Mouse (Mus musculus): Measurements from ENCODE around the gene Rpl6.
"Not testable (repeated sequence)": the region's sequence is repeated elsewhere in the genome, so short reads cannot be mapped to it uniquely, and the experiment has no call there.

Rpl6 gene

DNA sequence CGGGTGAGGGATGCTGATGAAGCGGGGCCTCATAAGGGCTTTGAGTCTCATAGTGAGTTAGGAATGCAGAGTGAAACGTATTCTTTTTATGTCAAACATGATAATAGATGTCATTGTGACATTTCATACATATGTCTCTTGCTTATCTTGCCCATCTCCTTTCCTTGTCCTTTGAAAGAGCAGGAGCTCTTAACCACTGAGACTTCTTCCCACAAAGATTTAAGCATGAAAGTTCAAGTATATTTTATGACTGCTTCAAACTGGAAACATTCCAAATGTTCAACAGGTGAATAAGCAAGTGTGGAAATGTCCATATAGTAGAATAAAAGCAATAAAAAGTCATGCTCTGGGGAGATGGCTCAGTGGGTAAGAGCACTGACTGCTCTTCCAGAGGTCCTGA lies 22.1 kb downstream of the Rpl6 start:
- DNase-seq = no peak

GRCm38 (mm10) chr5:121226845-121227244 lies 22.6 kb downstream of the Rpl6 start:
- DNase-seq = no peak

DNA sequence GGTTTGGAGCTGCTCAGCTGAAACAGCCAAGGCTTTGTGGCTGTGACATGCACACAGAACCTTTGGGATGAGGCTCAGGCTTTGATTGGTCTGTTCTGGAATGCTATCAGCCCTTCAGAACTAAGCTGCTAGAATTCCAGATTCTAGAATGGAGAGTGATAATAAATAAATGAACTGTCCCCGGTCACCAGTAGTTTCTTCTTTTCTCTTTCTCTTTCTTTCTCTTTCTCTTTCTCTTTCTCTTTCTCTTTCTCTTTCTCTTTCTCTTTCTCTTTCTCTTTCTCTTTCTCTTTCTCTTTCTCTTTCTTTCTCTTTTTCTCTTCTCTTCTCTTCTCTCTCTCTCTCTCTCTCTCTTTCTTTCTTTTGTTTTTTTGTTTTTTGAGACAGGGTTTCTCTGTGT lies 23.0 kb downstream of the Rpl6 start:
- DNase-seq = not testable (repeated sequence)

DNA sequence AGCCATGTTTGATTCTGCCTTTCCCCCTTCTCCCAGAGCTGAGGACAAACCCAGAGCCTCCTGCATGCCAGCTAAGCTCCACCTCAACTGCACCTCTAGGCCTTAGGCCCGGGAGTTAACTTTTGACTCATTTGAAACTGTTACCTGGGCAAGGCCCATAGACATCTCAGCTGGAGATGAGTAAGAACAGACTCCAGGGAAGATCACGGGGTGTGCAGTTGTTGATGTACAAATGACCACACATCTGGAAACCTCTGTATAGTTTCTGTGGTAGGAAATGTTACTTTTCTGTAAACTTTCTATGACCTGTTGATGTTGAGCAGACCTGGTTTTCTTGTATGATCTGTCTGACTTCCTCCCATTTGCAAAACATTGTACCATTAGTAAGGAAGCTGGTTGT lies 24.9 kb downstream of the Rpl6 start:
- DNase-seq = no peak

- DNase-seq = no peak
Observed at GRCm38 (mm10) chr5:121230811-121231210, 26.5 kb downstream of the Rpl6 start.

DNA sequence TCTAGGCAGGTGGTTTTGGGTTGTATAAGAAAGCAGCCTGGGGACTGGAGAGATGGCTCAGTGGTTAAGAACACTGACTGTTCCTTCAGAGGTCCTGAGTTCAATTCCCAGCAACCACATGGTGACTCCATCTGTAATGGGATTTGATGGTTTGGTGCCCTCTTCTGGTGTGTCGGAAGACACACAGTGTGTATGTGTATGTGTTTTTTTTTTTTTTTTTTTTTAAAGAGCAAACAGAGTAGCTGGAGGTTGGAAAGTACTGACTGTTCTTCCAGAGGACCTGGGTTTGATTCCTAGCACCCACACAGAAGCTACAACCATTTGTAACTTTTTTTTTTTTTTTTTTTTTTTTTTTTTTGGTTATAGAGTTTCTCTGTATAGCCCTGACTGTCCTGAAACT lies 28.5 kb downstream of the Rpl6 start:
- DNase-seq = no peak

DNA sequence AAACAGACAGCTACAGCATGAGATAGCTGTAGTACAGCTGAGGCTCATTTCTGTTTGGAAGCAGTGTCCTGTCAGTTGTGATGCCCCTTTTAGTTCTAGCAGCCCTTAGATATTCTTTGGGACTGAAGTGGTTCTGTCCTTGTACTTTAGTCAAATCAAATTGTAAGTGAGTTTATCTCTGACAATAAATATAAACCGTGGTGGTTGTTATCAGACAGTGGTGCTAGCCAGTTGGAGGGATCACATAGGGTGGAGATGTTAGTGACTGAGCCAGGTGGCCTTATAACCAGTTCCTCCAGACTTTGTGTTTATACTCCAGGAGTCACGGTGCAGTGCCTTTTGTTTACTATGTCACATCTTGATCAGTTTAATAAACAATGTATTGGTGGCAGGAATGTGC lies 29.4 kb downstream of the Rpl6 start:
- DNase-seq = no peak

DNA sequence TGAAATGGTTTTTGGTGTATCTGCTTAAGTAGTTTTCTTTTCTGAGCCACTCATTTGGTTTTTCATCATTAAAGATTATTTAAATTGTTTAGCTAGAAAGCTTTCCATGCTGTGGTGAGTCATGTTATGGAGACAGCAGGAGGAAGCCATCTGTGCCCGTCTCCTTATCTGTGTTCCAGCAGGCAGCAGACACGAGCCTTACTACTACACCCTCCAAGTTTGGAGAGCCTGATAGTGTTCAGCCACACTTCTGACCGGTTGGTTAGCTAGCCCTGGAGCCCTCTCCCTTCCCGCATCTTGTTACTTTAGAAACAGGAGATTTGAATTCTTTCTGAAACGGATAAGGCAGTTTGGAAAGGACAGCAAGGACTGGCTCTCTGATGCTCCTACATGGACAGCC lies 31.9 kb downstream of the Rpl6 start:
- no peak for DNase-seq

DNA sequence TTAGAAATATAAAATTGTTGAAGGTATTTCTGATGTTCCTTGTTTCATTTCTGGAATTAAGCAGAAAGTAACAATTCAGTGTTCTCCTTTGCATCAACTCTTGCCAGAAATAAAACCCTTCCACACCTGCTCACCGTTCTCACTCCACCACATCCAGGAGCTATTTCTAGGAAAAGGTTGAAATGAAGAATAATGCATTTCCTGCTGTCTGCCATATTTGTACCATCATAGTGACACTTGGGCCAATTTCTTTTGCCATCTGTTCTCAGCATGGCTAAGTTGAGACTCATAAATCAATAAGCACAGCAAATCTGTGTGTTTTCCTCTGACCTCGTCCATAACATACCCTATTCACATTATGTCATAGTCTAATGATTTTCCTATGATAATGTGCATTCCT lies 33.9 kb downstream of the Rpl6 start:
- no peak for DNase-seq

- DNase-seq = no peak
Observed at GRCm38 (mm10) chr5:121239846-121240245, 35.6 kb downstream of the Rpl6 start.

GRCm38 (mm10) chr5:121241182-121241581 lies 36.9 kb downstream of the Rpl6 start:
- DNase-seq = no peak

- no peak for DNase-seq
Observed at GRCm38 (mm10) chr5:121242261-121242660, 38.0 kb downstream of the Rpl6 start.

DNA sequence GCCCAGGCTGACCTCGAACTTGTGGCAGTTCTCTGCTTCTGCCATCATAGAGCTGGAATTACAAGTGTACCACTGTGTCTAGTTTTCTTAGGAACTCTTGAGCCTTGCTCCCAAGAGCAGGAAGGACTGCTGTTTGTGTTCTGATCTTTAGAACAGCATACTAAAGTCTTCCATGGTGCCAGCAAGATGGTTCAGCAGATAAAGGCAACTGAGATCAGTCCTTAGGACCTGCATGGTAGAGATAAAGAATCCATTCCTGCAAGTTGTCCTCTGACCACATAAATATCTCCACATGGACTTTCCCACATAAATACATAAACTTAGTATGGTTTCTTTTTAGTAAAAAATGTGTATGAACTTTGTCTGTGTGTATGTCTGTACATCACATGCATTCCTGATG lies 38.4 kb downstream of the Rpl6 start:
- no peak for DNase-seq

DNA sequence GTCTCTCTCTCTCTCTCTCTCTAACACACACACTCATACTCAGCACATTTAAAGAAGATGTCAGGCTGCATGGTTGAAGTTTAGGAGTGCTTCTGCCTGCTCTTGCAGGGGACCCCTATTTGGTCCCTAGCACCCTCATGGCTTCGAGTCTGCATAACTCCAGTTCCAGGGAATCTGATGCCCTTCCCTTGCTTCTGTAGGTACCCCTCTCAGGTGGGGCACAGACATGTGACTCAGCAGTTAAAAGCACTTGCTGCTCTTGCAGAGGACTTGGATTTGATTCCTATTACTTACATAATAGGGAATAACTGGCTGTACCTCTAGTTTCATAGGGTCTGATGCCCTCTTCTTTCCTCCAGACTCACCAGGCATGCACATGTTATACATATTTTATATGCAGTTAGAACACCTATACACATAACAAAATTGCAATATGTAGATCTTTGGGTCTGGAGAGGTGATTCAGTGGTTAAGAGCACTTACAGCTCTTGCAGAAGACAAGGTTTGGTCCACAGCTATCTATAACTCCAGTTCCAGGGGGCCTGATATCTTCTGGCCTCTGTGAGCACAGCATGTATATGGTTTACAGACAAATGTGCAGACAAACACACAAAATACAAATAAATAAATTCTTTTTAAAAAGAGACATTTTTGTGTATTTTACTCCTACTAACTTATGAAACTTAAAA lies 39.5 kb downstream of the Rpl6 start:
- no peak for DNase-seq

- no peak for DNase-seq
Observed at GRCm38 (mm10) chr5:121244365-121244731, 40.1 kb downstream of the Rpl6 start.

DNA sequence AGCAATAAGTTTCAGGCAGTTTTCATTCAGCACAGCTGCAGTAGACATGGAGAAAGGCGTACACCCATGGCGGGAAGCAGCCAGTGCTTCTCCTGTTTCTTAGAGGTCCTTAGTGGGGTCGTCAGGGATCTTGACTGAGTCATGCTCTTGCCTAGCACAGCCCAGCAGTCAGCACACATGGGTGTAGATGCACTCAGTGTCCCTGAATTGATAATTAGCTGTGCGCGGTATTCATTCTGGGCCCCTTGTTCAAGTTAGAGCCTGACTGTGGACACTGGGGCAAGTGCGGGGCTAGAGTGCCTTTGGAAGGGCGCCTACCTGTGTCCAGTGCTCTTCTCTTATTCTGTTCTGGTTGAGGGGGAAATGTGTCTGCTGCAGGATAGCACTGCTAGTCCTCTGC lies 40.9 kb downstream of the Rpl6 start:
- no peak for DNase-seq

- no peak for DNase-seq
Observed at GRCm38 (mm10) chr5:121248766-121249394, 44.6 kb downstream of the Rpl6 start.

- no peak for DNase-seq
Observed at GRCm38 (mm10) chr5:121249693-121250092, 45.4 kb downstream of the Rpl6 start.

- peak; percentile 23 for DNase-seq
Observed at GRCm38 (mm10) chr5:121251813-121252212, 47.5 kb downstream of the Rpl6 start.

DNA sequence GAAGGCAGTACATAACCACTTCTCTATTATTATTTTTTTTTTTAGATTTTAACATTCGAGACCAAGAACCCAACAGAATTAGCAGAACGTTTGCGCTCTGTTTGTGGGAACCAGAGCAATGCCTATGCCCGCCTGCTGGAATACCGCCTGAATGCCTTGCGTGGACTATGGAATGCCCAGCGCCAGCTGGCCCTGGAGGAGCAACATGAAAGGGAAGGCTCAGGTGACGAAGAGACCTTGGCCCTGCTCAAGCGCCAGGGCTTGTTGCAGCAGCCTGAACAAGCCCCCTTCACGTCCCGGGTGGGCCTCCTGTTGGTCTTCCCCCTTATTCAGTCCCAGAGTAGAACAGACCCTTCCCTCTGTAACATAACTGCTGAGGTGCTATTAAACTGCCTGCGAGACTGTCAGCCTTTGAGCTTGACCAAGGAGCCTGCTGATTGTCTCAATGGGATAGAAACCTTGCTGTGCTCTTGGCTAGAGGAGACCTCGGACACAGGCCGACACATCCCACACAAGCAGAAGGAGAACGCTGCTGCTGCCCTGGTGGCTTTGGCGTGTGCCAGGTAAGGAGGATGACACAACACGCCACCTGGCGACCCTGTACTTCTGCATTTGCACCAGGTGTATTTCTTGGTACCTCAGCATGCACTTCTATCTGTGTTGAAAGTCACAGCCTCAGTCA lies 49.7 kb downstream of the Rpl6 start:
- no peak for DNase-seq

DNA sequence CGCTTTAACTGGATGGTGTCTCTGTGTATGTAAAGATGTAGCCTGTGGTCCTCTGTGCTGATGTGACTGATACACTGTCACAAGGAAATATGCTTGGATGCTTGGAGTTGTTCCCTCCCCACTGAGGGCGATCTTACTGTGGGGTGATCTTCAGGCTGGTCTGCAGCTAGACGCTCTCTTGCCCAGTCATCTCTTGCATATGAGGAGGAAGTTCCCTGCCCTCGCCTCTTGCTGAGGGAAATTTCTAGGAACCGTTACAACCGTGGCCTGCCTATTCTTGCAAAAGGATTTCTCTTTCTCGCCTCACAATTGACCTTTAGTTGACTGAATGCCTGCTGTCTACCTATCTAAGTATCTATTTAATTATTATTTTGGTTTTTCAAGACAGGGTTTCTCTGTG lies 50.7 kb downstream of the Rpl6 start:
- no peak for DNase-seq
